Mouse (Mus musculus) midbrain, embryonic 10.5 days (tissue): ENCODE measurements around the gene Rnf151. TPM values are rescaled to one million over a fixed set of nuclear protein-coding genes. Genes with fewer than 3 reads are reported as not detected.

Experiments used
- DNase-seq: peaks from one replicate; pipeline ENCODE4 v3.0.0-alpha.2; 2017; ENCODE audit warnings: low spot score
- H3K27ac ChIP-seq: fragments of 300-500 bp; sonication (generic); replicated peaks from 2 replicates; pipeline ENCODE4 v1.5.1; 2016; ENCODE audit warnings: mild to moderate bottlenecking
- H3K27me3 ChIP-seq: fragments of 300-500 bp; sonication (generic); 2 replicates; pipeline ENCODE4 v1.6.1; 2016; ENCODE audit warnings: low read depth, mild to moderate bottlenecking; ENCODE audit not compliant: poor library complexity, severe bottlenecking
- H3K36me3 ChIP-seq: fragments of 300-500 bp; sonication (generic); 2 replicates; pipeline ENCODE4 v1.6.1; 2016; ENCODE audit warnings: mild to moderate bottlenecking, moderate library complexity
- H3K4me1 ChIP-seq: fragments of 300-500 bp; sonication (generic); 2 replicates; pipeline ENCODE4 v1.6.1; 2016
- H3K4me3 ChIP-seq: fragments of 300-500 bp; sonication (generic); 2 replicates; pipeline ENCODE4 v1.5.1; 2016; ENCODE audit warnings: mild to moderate bottlenecking, moderate library complexity
- H3K9me3 ChIP-seq: fragments of 300-500 bp; sonication (generic); replicated peaks from 2 replicates; pipeline ENCODE4 v1.6.1; 2016; ENCODE audit warnings: mild to moderate bottlenecking
- WGBS: fragments of 180-500 bp; shearing (Covaris S2); methylation state at CpG from one replicate; pipeline ENCODE4 v1.1.7; 2016; 5-methylcytosine and 5-hydroxymethylcytosine counted together
- polyA plus RNA-seq: library from polyadenylated mRNA; unstranded; fragments of >200 nt; fragmentation: Nextera tagmentation; extraction: Ambion mirVana; gene quantifications from 2 replicates; pipeline ENCODE4 v1.2.1, GENCODE M21; 2016

Rnf151 gene
- 0.26 and 0.51 TPM in 2 replicates for polyA plus RNA-seq

GRCm38 (mm10) chr17:24717943-24718342 is at the start of gene Rnf151, which contains the start of gene Rps2:
Gene Rnf151 (minus strand): TSS chr17:24718063.
Gene Rps2 (plus strand): TSS chr17:24718116.
- peaks cover 52% of the 10 kb centered on the region for H3K36me3 ChIP-seq
- H3K27me3 ChIP-seq: no peaks in the 10 kb centered on the region
- peak within 1 kb of the TSS; percentile 77 for H3K4me3 ChIP-seq
- no peak for DNase-seq
- H3K9me3 ChIP-seq: no peaks in the 10 kb centered on the region
- no peak within 1 kb of the TSS for H3K27ac ChIP-seq
- WGBS: 88% methylated on average over 4 of the region's 4 CpGs
- peaks cover 42% of the 10 kb centered on the region for H3K4me1 ChIP-seq

DNA sequence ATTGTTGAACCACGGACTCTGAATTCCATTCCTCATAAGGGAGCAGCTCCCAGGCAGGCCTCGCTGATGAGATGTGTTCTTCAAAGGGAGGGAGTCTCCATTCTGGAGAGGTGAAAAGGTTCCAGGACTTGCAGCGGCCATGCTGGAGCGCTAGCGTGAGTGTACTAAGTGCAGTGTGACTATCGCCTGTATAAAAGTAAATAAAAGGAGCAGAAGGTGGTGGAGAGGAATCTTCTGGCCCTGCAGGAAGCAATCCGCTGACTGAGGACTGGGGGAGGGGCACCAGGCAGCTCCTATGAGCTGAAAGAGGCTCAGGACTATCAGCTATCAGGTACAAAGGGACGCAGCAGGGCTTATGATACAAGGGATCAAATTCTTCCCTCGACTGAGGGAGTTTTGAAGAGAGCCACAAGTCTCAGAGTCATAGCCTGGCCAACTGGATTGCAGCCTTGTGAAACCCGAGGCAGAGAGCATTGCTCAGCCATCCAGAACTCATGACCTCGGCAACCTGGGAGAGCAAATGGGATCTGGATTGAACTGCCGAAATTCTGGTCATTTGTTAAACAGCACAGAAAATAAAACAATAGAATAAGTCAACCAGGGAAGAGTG is 48.5 kb upstream of the Rnf151 start:
- no peak overlapping the region for H3K4me3 ChIP-seq
- no peak overlapping the region for H3K27ac ChIP-seq
- peaks cover 22% of the 10 kb centered on the region; the same call in 1 of the 2 replicates for H3K4me1 ChIP-seq
- peaks cover 4% of the 10 kb centered on the region; the same call in 1 of the 2 replicates for H3K27me3 ChIP-seq
- WGBS: 25% methylated on average over 12 of the region's 12 CpGs
- no peaks in the 10 kb centered on the region for H3K36me3 ChIP-seq
- no peak for DNase-seq
- H3K9me3 ChIP-seq: no peaks in the 10 kb centered on the region

- Histone ChIP-seq H3K4me3 (no peak overlapping the region), H3K36me3 (no peaks in the 10 kb centered on the region), H3K27me3 (peaks cover 4% of the 10 kb centered on the region; the same call in 1 of the 2 replicates), H3K4me1 (peaks cover 22% of the 10 kb centered on the region; the same call in 1 of the 2 replicates), H3K9me3 (no peaks in the 10 kb centered on the region), H3K27ac (no peak overlapping the region)
- no peak for DNase-seq
- WGBS: 61% methylated on average over 22 of the region's 22 CpGs
These were observed 47.4 kb upstream of the Rnf151 start for GRCm38 (mm10) chr17:24765016-24765905.

DNA sequence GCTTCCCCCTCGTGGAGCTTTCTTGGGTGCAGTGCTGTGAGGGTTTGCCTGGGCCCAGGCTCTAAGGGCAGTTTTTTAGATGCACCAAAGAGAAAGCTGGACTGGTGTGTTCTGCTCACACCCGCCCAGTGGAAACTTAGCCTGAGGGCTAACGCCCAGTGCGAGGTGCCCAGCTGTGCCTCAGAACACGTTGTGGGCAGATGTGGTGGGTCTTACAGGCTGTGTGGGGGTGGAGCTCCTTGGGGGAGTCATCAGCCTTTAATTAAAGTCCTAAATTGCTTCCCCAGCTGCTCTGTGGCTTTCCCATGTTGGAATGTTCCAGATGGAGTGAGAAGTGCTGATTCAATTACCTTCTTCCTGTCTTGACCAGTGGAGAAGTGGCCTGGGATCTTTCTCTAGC is 43.3 kb upstream of the Rnf151 start:
- no peaks in the 10 kb centered on the region for H3K9me3 ChIP-seq
- H3K4me3 ChIP-seq: no peak overlapping the region
- H3K27ac ChIP-seq: no peak overlapping the region
- H3K36me3 ChIP-seq: no peaks in the 10 kb centered on the region
- peaks cover 24% of the 10 kb centered on the region for H3K27me3 ChIP-seq
- WGBS: 64% methylated on average over 5 of the region's 5 CpGs
- DNase-seq: no peak
- peaks cover 15% of the 10 kb centered on the region; the same call in 1 of the 2 replicates for H3K4me1 ChIP-seq

- Histone ChIP-seq H3K4me1 (peaks cover 17% of the 10 kb centered on the region), H3K27ac (no peak overlapping the region), H3K4me3 (no peak overlapping the region), H3K36me3 (no peaks in the 10 kb centered on the region), H3K27me3 (peaks cover 61% of the 10 kb centered on the region), H3K9me3 (no peaks in the 10 kb centered on the region)
- 95% methylated on average over 1 of the region's 1 CpGs for WGBS
- no peak for DNase-seq
These were observed 39.5 kb upstream of the Rnf151 start for GRCm38 (mm10) chr17:24757394-24757793.

GRCm38 (mm10) chr17:24752415-24753394 is 34.8 kb upstream of the Rnf151 start, which contains the start of gene Hs3st6:
Gene Hs3st6 (plus strand): TSS chr17:24752988.
- Histone ChIP-seq H3K9me3 (no peaks in the 10 kb centered on the region), H3K27ac (0 out of 2 replicates have a peak within 1 kb of the TSS, but pooled peaks have one; percentile 33), H3K27me3 (peaks cover 86% of the 10 kb centered on the region), H3K4me3 (peak within 1 kb of the TSS; percentile 72), H3K4me1 (peaks cover 20% of the 10 kb centered on the region), H3K36me3 (no peaks in the 10 kb centered on the region)
- WGBS: under 1% methylated on average over 78 of the region's 82 CpGs
- DNase-seq: peak; percentile 71

DNA sequence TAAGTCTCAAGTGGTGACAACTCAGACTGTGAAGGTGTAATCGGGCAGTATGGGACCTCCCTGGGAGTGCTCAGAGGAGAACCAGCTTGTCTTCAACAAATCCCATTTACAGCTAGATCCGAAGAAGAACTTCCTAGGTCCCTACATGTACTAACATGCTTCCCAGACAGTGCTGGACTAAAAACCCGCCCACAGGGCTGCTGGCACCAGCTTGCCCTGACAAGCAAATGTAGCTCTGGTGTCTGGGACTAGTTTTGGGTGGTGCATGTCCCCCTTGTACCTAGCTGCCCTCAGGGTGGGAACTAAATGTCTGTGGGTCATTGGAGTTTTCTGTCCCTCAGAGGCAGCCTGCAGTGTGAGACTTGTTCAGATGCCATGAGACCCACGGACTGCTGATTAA is 33.7 kb upstream of the Rnf151 start:
- Histone ChIP-seq H3K27ac (no peak overlapping the region), H3K9me3 (no peaks in the 10 kb centered on the region), H3K36me3 (no peaks in the 10 kb centered on the region), H3K4me3 (no peak overlapping the region), H3K4me1 (peaks cover 20% of the 10 kb centered on the region), H3K27me3 (peaks cover 75% of the 10 kb centered on the region)
- WGBS: 19% methylated on average over 4 of the region's 4 CpGs
- DNase-seq: no peak

- DNase-seq: no peak
- Histone ChIP-seq H3K27me3 (peaks cover 39% of the 10 kb centered on the region), H3K4me3 (no peak overlapping the region), H3K27ac (no peak overlapping the region), H3K9me3 (no peaks in the 10 kb centered on the region), H3K36me3 (no peaks in the 10 kb centered on the region), H3K4me1 (no peaks in the 10 kb centered on the region)
- WGBS: 64% methylated on average over 4 of the region's 4 CpGs
These were observed 29.1 kb upstream of the Rnf151 start for GRCm38 (mm10) chr17:24746986-24747385.

DNA sequence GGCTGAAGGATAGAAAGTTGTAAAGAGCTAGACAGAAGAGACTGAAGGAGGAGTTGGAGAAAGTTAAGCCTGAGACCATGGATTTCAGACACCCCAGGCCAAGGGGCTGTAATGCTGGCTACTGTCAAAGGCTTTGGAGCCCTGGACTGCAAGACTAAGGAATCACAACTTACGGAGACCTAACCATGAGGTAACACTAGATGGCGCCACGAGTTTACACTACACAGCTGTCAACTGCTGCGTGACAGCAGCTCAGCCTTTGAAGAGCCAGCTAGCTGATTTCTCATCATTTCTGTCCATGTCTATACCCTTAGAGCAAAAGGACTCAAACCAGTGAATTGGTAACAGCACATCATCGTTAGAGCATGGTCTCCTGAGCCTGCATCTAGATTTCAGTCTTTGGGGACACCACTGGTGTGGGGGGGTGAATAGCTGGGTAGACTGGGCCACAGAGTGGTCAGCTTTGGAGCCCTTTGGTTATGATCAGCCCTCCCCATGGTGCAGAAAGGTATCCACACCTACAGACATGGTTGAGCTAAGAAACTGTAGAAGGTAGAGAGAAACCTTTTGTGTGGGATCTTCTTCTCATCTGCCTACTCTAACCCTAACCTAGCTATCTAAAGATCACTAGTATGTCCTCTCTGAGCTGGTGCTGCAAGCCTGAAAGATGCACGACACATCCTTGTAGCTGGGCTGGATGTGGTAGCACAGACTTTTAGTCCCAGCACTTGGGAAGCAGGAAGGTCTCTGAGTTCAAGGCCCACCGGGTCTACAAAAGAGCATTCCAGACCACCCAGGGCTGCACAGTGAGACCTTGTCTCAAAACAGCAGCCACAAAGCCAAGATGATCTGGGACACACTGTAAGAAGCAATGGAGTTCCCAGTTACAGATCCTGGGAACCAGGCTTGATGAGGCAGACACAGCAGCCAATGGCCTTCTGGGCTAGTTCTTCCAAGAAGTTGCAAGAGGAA is 27.9 kb upstream of the Rnf151 start:
- no peak overlapping the region for H3K4me3 ChIP-seq
- 19% methylated on average over 7 of the region's 7 CpGs for WGBS
- H3K27ac ChIP-seq: no peak overlapping the region
- H3K36me3 ChIP-seq: no peaks in the 10 kb centered on the region
- H3K4me1 ChIP-seq: no peaks in the 10 kb centered on the region
- DNase-seq: peak; percentile 77
- no peaks in the 10 kb centered on the region for H3K9me3 ChIP-seq
- H3K27me3 ChIP-seq: peaks cover 27% of the 10 kb centered on the region

DNA sequence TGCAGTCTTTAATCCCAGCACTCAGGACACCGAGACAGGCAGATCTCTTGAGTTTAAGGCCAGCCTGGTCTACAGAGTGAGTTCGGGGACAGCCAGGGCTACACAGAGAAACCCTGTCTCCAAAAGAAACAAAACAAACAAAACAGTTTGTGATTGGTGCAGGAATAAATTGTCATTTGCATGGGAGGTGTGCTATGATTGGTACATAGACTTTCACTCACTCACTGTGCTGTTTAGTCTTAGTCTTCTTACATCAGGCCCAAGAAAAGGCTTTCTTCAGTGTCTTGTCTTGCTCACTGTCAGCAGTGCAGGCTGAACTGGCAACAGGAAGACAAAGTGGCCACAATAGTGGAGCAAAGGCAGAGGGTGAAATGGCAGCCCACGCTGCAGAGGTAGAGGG is 26.5 kb upstream of the Rnf151 start:
- Histone ChIP-seq H3K4me1 (no peaks in the 10 kb centered on the region), H3K27me3 (0 out of 2 replicates have a peak, but pooled peaks cover 13% of the 10 kb centered on the region), H3K27ac (no peak overlapping the region), H3K9me3 (no peaks in the 10 kb centered on the region), H3K4me3 (no peak overlapping the region), H3K36me3 (0 out of 2 replicates have a peak, but pooled peaks cover 6% of the 10 kb centered on the region)
- 81% methylated on average over 3 of the region's 3 CpGs for WGBS
- no peak for DNase-seq

DNA sequence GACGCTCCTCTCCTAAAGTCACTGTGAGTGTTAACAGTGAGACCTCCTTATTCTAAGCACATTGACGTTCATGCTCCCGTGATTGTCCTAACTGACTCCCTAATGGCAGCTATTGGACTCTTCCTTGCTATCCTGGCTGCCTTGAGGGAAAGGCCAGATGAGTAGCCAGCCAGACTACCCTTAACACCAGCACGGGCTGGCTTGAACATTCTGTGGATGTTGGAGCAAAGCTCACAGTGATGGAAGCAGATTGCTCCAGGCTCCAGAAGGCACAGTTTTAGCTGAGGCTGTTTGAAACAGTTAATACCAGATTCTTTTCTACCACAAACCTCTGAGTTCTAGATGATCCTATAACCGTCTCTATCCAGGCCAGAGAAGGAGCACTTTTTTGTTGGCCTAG is 26.0 kb upstream of the Rnf151 start:
- Histone ChIP-seq H3K4me1 (no peaks in the 10 kb centered on the region), H3K9me3 (no peaks in the 10 kb centered on the region), H3K27ac (no peak overlapping the region), H3K27me3 (0 out of 2 replicates have a peak, but pooled peaks cover 10% of the 10 kb centered on the region), H3K4me3 (no peak overlapping the region), H3K36me3 (0 out of 2 replicates have a peak, but pooled peaks cover 6% of the 10 kb centered on the region)
- 75% methylated on average over 5 of the region's 5 CpGs for WGBS
- DNase-seq: no peak
